Mouse (Mus musculus) left cerebral cortex, adult 2 months (tissue): ENCODE measurements around the gene Sgpp2. TPM values are rescaled to one million over a fixed set of nuclear protein-coding genes. Genes with fewer than 3 reads are reported as not detected.
A peak's percentile ranks its signal among the peaks of the same experiment; 100 is the strongest.

Experiments used
- DNase-seq, 2 experiments: peaks; one replicate each; pipeline ENCODE4 v3.0.0; 2021 to 2022; ENCODE audit warnings: low spot score in 2 of 2, mixed read lengths in 1 of 2; ENCODE audit errors: extremely low spot score in 1 of 2
- H3K27ac ChIP-seq: fragments of 200-600 bp; 2 replicates; pipeline ENCODE4 v1.8.1; 2022
- H3K4me3 ChIP-seq: fragments of 200-600 bp; 2 replicates; pipeline ENCODE4 v1.8.1; 2022
- CTCF ChIP-seq: fragments of 200-600 bp; IDR thresholded peaks from 2 replicates; pipeline ENCODE4 v1.8.1; 2022; ENCODE audit warnings: antibody characterized with exemption, mild to moderate bottlenecking, moderate library complexity
- intact Hi-C: fragments of 180-260 bp; cut with DNase I; formaldehyde crosslinking; loops from one replicate; pipeline ENCODE4 v1.15.1; 2025
- total RNA-seq, 2 experiments: library from RNA; stranded (reverse); gene quantifications; 2 replicates each; pipeline ENCODE4 v1.2.3; 2021

The Sgpp2 gene
- total RNA-seq, 2 experiments from 2014 or later = 9.5 to 9.7 TPM

DNA sequence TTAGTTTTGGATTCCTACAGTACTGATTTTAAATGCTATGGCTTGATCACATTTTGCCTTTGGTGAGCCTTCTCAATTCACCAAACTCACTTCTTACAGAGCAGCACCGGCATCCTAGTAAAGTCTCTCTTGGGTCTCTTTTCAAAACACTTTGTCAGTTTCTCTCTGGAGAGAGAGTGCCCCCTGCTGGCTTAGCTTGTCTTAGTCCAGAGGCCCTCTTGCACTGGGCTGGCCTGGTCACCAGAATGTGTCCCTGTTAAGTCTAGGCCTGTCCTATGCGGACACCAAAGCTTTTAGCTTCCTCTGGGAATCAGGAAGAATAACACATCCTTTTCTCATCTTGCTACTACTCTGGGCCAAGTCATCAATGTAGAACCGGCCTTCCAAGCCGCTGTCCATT lies 109.4 kb downstream of the Sgpp2 start:
- peak; percentile 69 to 77 for DNase-seq
- Histone ChIP-seq H3K27ac (no peak overlapping the region), H3K4me3 (no peak overlapping the region)
- TF ChIP-seq CTCF = peak; percentile 88
- intact Hi-C loops = loop anchor here (1.0 kb wide), 1 partner anchor 441 kb away; no protein-coding TSS in a partner anchor

DNA sequence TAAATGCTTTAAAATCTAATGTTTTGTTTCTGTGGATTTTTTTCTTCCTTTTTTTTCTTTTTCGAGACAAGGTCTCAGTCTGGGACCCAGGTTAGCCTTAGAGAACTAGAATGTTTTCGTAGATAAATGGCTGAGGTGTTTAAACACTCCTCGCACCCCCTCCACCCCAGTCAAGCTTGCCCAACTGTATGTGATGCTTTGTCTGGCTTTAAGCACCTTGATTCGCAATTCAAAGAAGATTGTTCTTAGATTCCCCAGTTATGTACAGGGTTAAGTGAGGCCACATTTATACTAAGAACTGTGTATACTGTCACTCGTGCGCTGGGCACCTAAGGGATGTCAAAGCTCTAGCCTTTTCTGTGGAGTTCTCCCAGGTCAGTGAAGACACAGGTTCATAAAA lies 110.1 kb downstream of the Sgpp2 start:
- Histone ChIP-seq H3K27ac (no peak overlapping the region), H3K4me3 (no peak overlapping the region)
- TF ChIP-seq CTCF = no peak
- intact Hi-C loops = loop anchor here (2.0 kb wide), 1 partner anchor 203 kb away; no protein-coding TSS in a partner anchor
- DNase-seq = no peak

DNA sequence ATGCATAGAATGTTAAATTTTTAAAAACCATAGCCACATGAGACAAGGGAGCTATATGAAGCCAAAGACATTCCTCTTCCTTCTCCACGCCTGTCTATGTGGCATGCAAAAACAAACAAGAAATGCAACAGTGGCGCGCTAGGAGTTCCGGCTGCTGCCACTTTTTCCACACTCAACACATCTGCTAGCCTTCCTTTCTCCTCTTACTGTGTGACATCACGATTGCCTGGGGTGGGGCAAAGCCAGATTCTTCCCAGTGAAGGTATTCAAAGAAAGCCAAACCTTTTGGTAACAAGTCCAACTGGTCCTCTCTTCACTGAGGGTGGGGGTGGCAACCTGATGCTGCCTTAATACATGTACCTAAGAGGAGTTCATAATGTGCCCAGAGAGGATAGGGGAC lies 111.6 kb downstream of the Sgpp2 start:
- intact Hi-C loops = loop anchor here (2.0 kb wide), 1 partner anchor 205 kb away; no protein-coding TSS in a partner anchor
- no peak overlapping the region for H3K4me3 ChIP-seq

DNA sequence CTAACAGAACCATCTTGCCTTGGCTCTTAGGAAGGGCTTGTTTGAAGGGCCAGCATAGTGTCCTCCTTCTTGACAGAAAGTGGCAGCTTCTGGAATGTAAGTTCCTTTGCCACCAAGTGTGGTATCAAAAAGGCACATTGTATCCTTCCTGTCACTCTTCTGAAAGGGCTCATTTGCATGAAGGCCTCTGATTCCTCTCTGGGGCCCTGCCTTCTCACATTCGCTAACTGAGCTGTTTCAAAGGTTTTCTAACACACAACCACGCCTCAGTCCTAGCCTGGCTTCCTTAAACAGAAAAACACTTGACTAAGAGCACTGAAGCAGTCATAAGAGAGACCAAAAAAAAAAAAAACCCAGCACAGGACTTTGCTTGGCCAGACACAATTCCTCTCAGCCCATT lies 112.4 kb downstream of the Sgpp2 start:
- no peak overlapping the region for H3K27ac ChIP-seq
- intact Hi-C loops = no loop called here
- no peak overlapping the region for H3K4me3 ChIP-seq
- no peak for TF ChIP-seq CTCF
- DNase-seq = no peak

More for the DNA sequence above, 111.6 kb downstream of the Sgpp2 start:
- no peak for TF ChIP-seq CTCF
- H3K27ac ChIP-seq = no peak overlapping the region
- no peak for DNase-seq

DNA sequence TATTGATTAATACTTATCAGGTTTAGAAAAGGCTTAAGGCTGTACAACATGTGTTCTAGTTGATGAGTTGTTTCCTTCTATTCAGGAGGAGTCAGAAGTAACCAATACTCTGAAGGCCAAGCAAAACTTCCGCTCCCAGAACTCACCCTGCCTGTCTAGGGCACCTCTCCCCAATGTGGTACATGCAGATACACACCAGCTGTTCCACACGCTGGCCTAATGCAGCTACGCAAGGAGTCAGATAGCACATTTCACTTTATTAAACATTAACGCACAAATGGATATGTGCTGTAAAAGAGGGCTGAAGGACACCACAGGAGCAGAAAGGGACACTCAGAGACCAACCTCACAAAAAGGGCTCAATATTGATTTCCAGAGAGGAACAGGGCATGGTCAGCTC lies 114.7 kb downstream of the Sgpp2 start:
- H3K4me3 ChIP-seq = no peak overlapping the region
- no peak for DNase-seq
- no peak overlapping the region for H3K27ac ChIP-seq
- intact Hi-C loops = no loop called here
- no peak for TF ChIP-seq CTCF

DNA sequence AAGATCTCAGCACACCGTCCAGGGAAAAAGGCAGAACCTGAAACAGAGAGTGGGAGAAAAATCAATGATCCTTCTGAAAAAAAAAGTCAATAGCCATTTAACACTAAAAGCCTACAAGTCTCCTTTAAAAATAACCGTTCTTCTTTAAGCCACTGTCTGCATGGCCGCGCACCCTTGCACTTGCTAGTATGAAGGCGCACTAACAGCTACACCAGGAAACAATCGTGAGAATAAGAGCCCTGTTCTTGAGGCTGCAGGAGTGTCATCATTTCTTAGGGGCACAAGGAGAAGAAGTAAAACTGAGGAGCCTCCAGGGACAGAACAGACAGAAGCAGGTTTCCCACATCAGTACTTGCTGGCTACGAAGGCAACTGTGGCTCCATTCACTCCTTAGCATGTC lies 115.2 kb downstream of the Sgpp2 start:
- no peak for DNase-seq
- Histone ChIP-seq H3K27ac (peak overlapping the region; percentile 72; the same call in 1 of the 2 replicates), H3K4me3 (no peak overlapping the region)
- intact Hi-C loops = no loop called here
- no peak for TF ChIP-seq CTCF

DNA sequence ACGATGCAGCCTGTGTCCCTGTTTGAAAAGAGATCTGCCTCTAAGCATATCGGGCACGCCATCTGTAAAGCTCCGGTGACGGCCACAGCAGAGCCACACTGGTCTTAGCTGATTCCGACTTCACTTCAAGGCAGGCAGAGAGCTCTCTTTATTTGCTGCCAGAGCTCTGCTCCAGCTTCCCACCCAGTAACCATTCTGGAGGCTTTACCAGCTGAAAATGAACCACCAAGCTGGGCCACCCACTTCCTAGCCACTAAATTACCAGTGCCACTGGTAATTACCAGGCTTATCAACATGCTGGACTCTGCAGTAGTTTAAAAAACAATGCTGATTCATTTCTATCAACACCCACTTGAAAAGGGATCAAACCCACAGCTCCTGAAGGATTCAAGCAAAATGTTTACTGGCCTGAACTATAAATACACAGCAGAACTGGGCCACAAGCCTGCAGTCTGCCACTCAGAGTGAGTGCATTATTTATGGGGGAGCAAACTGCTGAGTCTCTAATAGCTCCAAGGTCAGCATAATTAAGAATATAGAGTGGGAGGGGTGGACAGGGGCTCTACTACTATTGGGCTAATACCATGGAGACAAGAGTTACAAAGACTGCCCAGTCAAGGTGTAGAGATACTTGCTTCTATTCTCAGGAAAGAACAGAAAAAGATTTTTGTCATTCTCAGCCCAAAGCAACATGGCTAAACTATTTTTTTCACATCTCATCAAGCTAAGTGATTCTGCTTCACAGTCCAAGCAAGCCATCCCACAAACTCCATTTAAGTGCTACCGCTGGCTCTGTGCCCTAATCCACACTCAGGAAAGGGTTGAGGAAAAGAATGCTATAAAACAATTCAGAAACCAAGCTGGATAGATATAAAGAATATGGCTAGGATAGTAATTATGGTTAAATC lies 115.9 kb downstream of the Sgpp2 start:
- no peak for TF ChIP-seq CTCF
- peak; percentile 27 to 37 for DNase-seq
- intact Hi-C loops = no loop called here
- Histone ChIP-seq H3K4me3 (no peak overlapping the region), H3K27ac (peak overlapping the region; percentile 72; the same call in 1 of the 2 replicates)

DNA sequence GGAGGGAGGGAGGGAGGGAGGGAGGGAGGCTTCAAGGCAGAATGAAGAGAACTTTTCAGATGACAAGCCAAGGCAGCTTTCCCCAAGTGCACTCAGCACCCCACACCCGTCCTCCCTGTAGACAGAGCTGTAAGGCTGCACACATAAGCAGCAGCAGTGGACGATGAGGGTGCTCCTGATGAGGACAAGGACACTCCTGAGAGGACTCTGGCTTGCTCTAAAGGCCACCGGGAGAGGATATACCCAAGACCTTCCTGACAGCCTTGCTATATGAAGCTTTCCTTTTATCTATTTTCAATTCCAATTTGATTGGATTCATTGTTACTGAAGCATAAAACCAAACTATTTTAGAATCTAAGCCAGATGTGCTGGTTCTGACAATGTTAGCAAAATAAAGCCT lies 116.7 kb downstream of the Sgpp2 start:
- no peak for DNase-seq
- intact Hi-C loops = no loop called here
- H3K27ac ChIP-seq = no peak overlapping the region
- no peak overlapping the region for H3K4me3 ChIP-seq
- no peak for TF ChIP-seq CTCF

DNA sequence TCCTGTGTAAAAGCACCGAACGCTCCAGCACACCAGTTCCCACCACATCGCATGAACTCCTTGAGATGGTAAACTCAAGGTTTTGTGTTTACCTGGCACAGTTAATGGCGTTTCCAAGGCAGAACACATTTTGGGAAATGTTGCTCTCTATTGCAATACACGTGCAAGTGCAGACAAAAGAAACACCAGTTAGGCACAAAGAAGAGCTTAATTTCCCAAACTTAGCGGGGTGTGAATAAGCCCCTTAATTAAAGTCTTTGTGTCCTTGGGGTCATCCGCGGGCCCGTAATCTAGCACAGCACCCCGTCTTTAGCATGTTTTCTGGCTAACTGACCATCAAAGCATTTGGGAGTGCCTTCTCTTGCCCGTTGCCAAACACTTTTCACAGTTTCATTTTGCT lies 118.7 kb downstream of the Sgpp2 start:
- no peak for TF ChIP-seq CTCF
- no peak overlapping the region for H3K27ac ChIP-seq
- intact Hi-C loops = no loop called here
- no peak overlapping the region for H3K4me3 ChIP-seq
- DNase-seq = no peak

DNA sequence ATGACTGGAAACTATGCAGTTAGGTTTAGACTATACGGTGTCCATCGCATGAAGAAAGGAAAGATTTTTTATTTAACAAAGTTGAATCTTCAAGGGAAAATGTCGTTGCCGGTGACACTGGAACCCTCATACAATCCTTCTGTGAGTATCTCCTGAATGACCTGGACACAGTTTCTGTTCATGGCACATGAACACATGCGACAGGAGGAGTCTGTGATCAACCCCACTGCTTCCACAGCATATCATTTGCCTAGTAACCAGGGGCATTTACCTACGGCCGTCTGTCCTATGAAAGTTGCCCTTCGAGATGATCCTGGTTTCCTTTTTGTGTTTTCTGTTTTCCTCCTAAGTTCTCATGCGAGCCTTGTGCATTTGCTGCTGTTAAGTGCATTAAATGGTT lies 123.3 kb downstream of the Sgpp2 start:
- Histone ChIP-seq H3K4me3 (no peak overlapping the region), H3K27ac (no peak overlapping the region)
- no peak for DNase-seq
- intact Hi-C loops = no loop called here
- no peak for TF ChIP-seq CTCF

DNA sequence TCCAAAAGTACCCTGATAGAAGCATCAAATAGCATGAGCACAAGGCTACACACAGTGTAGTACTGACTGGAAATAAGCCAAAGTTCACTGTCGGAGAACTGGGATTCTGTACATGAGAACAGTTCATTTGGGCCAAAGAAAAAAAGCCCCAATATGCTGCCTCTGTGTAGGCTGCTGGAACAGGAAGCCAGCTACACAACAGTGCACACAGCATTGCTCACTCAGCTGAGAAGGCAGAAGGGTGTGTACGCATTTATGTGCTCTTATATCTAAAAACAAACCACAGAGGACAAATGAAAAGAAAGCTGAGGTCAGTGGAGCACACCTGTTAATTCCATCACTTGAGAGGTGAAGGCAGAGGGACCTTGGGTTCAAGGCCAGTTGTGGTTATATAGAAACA lies 125.8 kb downstream of the Sgpp2 start:
- intact Hi-C loops = no loop called here
- H3K4me3 ChIP-seq = no peak overlapping the region
- TF ChIP-seq CTCF = no peak
- H3K27ac ChIP-seq = no peak overlapping the region
- no peak for DNase-seq

DNA sequence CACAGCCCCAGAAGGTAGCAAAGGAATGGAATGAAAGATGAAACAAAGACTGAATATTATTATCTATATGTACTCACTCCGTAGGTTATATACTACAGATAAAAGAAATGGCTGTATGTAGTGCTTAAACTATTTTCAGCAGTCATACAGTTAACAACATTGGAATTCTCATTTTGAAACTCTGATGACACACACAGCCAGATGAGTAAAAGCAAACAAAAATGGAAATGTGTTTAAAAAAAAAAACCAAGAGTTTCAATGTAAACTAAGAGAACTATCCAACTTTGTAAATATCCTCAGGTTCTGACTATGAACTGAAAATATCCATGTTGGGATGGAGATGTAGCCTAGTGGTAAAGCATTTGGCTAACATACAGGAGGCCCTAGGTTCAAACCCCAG lies 126.3 kb downstream of the Sgpp2 start:
- DNase-seq = no peak
- TF ChIP-seq CTCF = no peak
- Histone ChIP-seq H3K4me3 (no peak overlapping the region), H3K27ac (no peak overlapping the region)
- intact Hi-C loops = no loop called here

DNA sequence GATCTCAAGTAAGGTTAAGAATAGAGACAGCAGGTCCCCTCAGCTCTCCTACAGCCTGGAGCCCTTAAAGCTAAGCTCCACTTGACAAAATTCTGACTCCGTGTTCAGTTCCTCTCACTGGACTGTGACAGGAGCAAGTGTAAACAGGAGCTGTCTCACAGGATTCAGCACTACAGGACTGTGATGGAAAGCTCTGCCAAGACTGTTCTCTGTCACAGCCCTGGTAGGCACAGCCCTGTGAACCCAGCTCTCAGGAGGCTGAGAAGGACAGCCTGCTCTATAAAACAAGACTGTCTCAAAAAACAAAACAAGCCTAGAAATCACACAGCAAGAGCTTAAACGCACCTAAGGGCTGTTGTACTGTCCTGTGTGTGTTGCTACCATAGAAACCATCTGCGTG lies 127.0 kb downstream of the Sgpp2 start:
- no peak for DNase-seq
- Histone ChIP-seq H3K4me3 (no peak overlapping the region), H3K27ac (no peak overlapping the region)
- intact Hi-C loops = no loop called here
- no peak for TF ChIP-seq CTCF
